Mouse (Mus musculus) ovary, adult 18-20 months (tissue): ENCODE measurements around the gene Ppp1r15b.

Experiments used
- DNase-seq: peaks from one replicate; pipeline ENCODE4 v3.0.0; 2022; ENCODE audit warnings: low spot score, mixed read lengths

Ppp1r15b gene

DNA sequence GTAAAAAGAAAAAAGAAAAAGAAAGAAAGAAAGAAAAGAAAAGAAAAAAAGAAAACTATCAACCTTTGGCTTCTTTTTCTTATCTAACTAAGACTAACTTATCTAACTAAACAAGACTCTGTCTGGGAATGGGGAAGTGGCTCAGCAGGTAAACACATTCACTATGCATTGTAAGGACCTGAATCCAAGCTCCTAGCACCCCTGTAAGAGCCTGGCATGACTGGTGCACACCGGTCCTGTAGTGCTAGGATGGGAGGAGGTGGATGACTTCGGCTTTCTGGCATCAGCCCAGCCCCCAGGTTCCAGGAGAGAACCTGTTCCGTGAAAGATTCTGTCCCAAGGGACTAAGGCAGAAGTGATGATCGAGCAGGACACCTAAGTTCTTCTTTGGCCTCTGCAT lies 30.6 kb downstream of the Ppp1r15b start:
- DNase-seq = no peak

DNA sequence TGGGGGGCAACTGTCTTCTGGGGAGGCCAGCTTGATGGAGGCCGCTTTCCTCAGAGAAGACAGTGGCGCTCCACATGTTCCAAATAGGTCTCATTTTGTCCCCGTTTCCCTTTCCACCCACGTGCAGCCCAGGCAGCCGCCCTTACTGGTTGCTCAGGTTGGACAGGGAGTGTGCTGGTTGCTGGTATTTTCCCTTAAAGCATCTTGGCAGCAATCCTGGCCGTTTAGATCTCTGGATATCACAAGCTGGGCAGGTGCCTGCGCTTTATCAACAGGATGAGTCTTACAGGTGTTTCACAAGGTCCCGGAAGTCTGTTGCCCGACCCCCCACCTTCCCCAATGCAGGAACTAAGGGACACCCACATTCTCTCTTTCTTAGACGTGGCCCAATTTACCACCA lies 31.1 kb downstream of the Ppp1r15b start:
- DNase-seq = no peak

DNA sequence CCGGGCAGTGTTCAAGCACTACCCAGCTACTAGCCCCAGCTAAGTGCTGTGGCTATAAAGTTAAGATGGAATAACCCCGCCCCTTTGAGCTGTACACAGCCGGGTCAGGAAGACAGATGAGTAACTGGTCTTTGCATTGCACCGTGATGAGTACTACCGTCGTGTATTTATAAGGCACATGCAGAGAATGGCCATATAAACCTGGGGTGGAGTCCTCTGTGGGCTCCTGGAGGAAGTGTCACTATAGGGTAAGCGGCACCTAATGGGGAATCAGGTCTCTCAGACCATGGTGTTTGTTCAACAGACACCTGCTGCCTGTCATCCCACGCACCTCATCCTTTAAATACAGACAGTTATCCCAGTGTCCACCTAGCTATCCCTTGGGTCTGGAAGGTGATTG lies 32.0 kb downstream of the Ppp1r15b start:
- DNase-seq = no peak

DNA sequence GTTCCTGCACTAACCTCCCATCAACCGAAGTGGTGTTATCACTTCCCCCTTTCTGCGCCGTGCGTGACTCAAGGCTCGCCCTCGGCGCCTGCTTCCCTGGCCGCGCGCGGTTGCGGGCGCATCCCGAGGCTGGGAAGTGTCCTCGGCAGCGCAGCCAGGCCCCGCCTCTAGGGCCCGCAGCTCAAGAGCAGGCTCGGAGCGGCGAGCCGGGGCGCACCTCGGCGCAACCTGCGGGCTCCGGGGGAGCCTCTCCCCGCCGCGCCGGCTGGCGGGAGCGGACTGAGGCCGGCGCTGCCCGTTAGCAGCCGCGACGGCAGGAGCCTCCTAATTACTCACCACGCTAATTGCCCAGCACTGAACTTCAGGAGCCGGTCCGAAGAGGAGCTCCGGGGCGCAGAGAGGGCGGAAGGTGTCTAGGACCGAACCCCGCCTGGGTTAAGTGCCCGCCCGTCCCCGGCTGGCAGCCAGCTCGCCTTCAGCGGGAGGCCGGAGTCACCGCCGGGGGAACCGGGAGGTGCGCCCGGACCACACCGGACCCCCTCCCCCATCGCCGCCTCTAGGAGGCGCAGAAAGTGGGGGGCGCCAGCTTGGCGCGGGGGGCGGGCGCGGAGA lies 33.0 kb downstream of the Ppp1r15b start, which contains the start of gene Plekha6:
Plekha6 (plus strand) TSS at position 391 of the 612 bp plus-strand sequence.
- no peak for DNase-seq

DNA sequence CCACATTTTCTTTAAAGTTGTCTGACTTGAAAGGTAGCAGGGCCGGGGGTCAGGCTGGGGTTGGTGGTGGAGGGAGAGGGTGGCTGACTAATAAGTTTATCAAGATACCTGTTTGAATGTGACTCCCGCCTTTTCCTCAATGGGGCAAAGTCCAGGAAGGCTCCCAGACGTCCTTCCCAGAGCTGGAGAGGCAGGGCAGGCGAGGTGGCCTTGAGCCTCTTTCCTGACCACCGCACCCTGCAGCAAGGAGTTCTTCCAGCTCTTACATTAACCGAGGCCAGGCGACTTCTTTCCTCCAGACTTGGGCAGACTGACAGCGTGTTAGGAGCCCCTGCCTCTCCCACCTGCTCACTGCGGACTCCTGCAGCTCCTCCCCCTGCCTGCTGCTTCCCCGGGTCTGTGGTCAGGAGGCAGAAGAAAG lies 33.7 kb downstream of the Ppp1r15b start:
- DNase-seq = no peak

DNA sequence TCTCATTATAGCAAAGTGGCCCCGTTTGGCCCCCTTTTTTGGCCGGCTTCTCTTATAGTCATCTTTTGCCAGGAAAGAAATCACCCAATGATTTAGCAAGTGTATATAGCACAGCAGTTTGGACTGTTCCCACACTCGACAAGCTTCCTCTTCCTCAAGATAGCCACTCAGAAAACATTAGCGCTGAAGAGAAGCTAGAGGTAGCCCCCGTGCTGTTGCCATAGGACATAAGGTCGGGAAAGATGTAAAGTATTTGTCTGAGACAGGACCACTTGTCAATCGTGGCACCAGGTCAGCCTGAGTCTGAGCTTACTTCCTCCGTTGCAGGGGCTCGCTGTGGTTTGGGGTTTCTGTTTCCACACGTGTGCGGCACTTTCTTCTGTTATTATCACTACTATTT lies 34.2 kb downstream of the Ppp1r15b start:
- no peak for DNase-seq

DNA sequence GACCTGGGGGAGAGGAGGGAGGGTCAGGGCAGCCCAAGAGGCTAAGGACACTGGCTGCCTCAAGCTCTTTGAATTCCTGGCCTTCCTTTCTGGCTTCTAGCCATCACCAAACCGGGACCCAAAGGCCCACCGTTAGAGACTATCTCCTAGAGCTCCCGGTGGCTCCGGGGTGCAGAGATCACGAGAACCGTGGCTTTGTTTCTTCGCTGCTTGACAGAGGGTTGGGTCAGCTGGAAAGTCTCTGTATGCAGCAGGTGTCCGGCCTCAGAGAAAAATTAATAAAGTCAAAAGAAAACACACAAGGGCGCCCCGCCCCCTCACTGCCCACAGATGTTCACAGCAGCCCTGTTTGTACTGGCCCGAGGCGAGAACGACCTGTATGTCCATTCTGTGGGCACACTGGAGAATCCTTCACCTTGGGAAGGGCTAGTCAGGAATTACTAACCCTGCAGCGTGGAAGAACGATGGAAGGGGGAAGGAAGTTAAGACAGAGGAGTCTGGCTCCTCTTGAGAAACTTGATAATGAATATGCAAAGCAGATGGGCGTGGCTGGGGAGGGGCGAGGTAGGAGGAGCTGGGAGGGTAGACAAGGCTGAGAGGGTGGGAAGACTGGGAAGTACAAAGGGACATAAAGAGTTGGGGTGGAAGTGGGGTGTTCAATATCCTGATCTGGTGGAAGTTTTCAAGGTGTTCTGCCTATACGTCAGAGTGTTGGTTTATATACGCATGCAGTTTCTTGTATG lies 37.5 kb downstream of the Ppp1r15b start:
- no peak for DNase-seq

DNA sequence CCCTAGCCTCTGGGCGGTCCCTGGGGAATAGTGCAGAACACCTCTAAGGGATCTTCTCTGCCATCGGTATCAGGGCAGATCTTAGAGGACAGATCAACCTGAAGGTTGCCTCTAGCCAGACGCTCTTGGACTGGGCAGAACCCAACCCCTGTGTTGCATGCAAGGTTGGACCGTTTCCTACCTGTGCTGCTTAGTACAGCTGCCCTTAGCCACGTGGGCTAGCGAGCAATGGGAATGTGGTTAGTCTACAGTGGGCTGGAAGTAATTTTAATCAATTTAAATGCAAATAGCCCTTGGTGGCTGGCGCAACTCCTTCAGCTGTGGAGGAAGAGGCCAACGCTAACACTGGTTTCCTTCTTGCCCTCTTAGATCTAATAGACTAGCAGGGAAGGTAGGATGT lies 39.3 kb downstream of the Ppp1r15b start:
- DNase-seq = no peak

DNA sequence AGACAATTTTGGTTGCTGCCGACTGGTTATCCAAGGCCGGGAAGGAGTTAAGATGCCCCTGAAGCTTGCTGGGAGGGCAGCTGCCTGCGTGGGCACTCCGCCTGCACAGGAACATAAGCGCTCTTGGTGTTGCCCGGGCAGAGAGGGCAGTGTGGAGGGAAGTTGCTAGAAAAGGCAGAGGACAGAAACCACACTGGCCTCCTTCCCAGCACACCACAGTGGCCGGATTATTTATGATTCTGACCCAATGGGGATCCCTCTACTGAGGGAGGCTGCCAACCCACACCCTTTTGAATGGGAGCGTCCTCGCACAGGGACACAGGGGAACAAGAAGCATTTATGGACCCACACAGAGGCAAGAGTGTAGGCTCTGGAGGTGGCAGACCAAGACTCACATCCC lies 40.4 kb downstream of the Ppp1r15b start:
- no peak for DNase-seq

DNA sequence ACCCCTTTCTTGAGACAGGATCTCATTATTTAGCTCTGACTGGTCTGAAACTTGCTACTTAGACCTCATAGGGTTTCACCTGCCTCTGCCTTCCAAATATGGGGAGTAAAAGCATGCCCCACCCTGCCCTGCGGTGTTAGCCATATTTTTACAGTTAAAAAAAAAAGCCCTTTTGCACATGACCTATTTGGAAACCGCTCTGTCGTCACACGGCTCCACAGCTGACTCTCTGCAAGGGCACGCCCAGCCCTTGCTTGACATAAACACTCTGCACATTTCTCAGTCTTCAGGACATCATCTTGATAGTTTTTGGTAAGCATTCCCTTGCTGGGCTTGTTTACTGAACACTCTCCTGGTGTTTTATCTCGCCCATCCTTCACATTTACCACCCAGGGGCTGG lies 44.2 kb downstream of the Ppp1r15b start:
- no peak for DNase-seq

DNA sequence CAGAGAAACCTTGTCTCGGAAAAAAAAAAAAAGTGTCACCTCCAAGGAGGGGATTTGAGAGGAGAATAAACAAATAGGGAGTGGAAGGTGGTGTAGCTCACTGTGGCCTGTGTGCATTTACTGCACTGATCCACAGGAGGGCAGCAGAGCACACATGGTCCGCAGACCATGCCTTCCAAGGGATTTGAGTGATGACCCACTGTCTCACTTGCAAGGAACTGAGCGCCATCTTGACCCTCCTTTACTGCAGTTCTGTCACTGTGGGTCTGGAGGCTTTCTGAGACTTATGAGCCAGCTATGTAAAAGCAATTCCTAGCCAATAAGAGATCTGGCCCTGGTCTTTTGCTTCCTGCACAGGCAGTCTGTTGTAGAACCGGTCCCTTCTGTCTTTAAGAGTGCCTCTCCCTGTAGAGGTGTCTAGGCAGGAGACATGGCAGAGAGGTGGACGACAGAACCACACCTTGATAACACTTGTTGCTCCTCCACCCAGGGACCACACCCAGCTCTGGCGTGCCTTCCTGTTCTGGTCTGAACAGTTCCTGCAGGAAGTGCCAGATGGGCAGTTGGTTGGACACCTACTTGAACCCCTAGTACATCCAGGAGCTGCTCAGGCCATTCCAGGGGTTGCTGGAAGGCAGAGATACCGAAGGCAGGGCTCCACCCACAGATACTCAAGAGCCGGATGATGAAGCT lies 46.7 kb downstream of the Ppp1r15b start:
- no peak for DNase-seq

DNA sequence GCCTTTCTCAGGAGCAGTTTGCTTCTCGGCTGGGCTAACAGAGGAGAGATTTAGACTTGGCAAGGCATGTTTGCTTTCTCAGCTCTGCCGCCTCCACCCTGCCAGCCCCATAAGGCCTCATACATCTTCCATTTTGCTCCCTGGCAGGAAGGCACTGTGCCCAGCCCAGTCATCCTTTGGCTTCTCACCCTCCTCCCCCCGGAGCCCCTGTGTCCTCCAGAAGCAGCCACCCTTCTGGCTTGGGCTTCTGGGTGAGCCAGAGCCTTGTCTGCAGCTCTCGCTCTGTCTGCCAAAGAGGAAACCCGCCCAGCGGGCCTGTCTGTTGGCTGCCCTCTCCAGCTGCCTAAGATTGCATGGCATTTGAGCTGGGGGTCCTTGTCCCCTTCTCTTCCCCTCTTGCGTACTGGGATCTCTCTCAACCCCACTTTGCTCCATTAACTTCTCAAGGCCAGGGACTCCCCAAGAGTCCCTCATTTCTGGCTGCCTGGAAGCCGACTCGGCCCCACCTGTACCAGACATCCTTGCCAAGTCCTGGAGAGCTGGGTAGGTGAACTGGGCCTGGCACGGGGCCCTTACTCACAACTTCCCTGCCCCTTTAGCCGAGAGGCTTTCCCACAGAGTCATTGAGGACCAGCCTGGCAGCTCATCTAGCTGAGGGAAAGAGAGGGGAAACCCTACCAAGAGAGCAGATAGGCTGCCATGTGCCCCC lies 47.9 kb downstream of the Ppp1r15b start:
- no peak for DNase-seq

DNA sequence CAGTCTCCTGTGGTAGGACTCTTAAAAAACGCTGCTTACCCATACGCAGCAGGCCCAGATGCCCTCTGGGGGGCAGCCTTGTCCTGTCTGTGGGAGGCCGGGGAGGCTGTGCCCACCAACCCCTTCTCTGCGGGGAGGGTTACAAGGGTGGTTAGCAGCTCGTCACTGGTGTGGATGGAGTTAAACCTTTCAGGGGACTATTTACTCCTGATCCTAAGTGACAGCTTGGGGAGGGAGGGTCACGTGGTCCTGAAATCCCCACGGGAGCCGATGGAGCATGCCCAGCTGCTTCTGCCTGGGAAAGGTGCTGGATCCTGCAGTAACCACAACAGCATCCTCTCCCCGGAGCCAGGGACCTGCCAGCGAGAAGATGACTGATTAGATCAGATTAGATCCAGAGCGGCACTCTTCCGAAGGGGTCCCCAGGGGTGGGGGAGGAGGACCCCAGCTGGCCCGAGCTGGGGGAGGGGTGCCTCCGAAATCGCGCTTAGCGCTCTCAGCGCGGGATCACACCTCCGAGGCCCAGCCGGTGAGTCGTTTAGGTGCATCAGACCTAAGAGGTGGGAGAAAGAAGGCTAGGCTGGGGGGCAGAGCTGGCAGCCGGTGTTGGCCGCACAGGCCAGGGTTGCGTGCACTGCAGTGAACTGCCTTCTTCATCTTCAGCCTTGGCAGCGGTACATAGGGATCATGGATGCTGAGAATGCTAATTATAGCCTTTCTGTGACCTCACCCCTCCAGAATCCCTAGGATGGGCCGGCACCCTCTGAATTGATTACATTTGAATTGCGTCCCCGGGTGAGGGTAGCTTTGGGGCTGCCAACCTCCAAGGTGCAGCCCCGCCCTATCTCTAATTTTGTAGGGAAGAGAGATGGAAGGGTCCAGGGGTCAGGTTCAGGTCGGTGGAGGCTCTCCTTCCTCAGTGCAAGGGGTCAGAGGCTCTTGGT lies 50.4 kb downstream of the Ppp1r15b start:
- DNase-seq = no peak

DNA sequence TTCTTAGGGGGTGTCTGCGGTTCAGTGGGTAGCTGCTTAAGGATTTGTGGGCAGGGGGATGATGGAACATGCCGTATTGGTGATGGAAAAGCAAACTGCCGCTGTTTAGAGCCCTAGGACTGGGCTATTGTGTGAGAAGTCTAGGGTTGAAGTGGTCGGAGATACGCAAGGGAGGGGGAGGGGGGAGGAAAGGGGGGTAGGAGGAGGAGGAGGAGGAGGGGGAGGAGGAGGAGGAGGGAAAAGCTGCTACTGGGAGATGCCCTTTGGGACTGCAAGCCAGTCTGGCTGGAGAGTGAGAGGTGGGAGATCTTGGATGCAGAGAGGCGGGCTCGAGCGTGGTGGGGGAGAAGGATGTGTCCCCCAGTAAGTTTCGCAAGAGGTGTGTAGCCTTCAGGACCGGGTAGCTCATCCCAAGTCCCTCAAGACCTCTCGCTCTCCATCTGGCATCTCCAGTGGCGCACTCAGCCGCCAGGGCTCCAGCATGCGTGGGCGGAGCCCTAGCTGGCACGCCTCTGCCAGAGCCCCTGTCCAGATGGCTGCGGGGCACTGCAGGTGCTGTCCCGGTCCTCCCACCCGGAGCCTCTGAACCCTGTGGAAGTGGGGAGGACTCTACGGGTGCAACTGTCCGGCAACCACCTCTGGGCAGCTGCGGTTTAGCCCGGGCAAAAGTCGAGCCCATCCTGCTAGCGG lies 51.2 kb downstream of the Ppp1r15b start:
- DNase-seq = no peak

DNA sequence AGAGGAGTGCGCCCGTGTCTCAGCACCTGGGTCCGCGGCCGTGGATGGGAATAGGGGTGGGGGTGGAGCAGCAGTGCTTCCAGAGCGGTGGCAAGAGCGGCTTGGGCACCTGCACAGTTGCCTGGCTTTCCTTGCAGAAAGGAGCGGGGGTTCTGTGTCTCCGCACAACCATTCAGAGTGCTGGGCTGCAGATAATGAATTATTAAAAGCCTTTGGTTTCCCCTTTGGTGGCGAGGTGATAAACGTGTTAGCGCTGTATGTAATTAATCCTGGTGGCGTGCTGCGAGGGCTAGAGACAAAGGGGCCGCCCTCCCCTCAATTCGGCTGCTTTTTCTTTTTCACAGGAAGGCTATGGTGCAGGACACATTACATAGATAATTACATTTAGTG lies 51.8 kb downstream of the Ppp1r15b start:
- DNase-seq = no peak

DNA sequence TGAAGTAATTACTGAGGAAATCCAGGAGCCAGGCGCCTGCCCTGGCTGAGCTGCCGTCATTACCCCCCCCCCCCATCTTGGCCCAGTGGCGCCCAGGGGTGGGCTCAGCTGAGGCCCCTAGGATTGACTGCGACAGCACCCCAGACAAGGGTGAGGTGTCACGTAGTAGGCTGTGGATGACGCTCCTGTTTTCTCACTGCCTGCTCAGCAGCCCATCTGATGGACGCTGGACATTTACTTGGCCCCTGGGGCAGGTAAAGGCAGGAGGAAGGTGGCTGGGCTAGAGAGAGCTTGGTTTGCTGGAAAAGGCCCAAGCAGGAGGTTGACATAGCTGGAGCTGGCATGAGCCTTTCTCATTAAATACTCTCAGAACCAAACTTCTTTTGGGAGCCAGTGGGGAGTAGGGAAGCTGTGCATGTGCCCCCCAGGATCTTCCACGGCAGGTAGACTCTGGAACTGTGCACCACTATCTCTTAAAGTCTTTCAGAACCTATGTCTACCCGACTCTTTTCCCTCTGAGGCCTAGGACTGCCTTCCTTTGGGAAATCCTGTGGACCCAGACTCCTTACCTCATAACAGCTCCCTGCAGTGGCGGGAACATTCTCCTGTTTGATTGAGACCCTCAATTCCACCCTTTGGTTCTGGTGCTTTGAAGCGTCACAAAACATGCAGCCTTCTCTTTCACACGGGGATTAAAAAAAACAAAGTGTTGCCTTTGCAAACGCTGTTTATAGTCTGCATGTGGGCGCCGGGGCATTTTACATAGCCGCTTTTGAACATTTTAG lies 52.4 kb downstream of the Ppp1r15b start:
- DNase-seq = no peak

DNA sequence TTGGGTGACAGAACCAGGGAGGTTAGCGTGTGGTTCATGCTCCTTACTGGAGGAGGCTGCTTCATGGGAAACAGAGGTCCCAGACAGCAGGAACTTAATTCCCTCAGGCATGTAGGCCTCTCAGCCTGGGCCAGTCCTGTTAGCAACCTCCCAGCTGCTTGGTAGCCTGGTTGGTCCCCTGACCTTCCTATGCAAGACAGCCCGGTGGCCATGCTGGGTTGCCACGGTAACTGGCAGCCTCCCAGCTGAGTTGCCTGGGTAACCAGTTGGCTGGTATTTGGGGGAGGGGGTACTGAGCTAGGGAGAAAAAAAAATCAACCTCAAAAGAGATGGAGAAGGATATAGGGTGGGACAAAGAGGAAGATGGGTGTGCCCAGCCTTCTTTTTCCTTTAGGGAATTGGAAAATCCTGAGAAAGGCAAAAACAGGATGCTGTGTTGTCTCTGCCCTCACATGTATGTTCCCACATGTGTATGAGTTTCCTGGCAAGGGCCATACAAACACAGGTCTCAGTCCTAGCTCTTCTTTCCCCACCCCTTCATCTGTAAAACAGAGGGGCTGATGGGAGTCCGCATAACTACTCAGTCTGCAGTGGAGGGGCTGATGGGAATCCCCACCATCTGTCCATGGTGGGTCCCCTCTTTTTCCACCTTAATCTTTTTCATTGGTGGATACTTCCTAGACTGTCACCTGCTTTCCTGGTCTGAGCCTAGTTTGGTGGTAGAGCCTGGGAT lies 57.2 kb downstream of the Ppp1r15b start:
- no peak for DNase-seq

DNA sequence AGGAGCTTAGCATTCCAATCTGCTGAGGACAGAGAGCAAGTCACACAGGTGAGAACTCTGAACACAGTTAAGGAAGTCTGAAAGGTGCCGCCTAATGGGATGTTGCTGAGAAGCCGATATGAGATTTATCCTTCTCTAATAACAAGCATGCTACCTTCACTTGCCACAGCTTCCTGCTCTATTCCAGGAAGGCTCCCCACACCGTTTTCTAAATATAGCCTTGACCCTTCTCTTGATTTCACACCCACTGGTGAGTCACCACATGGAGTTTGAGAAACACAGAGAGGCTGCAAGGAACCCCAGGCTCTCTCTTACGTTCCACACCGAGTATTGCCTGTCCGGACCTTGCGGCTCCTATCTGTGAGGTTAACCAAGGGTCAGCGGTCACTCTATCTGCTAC lies 57.8 kb downstream of the Ppp1r15b start:
- no peak for DNase-seq
